Comparison of ENCODE assay signal across 27 mouse cellular contexts in genomic region chr4:151237501-151237900, GRCm38 (mm10).
DNase-seq lines count a peak whose midpoint lies in the region; ATAC-seq lines count a peak whose summit lies in the region.
"Had no signal": no experiment of that assay in that cellular context is flagged by ENCODE, and none has a peak within 500 bp of the region (broad histone marks: within the 10 kb centered on the region; RNA-seq: fewer than 3 reads in every experiment).

No protein-coding gene starts in this region.

- 7% methylated on average over 3 of the region's 3 CpGs for WGBS in kidney, embryonic 16.5 days

- H3K9ac ChIP-seq in kidney, embryonic 16.5 days (replicated peaks; ENCODE audit: low read length): no peak overlapping the region
- H3K9ac ChIP-seq: forebrain, embryonic 13.5 days; heart, embryonic 13.5 days; hindbrain, embryonic 14.5 days had no signal

- no peaks in the 10 kb centered on the region for H3K27me3 ChIP-seq in kidney, embryonic 16.5 days (ENCODE audit: insufficient read depth, low read length)
- H3K27me3 ChIP-seq: CH12.LX; forebrain, embryonic 13.5 days; Patski had no signal

- H3K4me3 ChIP-seq in kidney, embryonic 16.5 days (ENCODE audit: low read length): no peak overlapping the region
- H3K4me3 ChIP-seq: forebrain, embryonic 10.5 days; forebrain, embryonic 13.5 days; heart, adult 2 months; heart, embryonic 10.5 days; heart, embryonic 13.5 days had no signal

- 0 out of 2 replicates have a peak, but pooled peaks have one; percentile 42 for ATAC-seq in kidney, embryonic 16.5 days (ENCODE audit: low FRiP score, low TSS enrichment)
- ATAC-seq: forebrain, embryonic 13.5 days; forebrain, embryonic 16.5 days; hindbrain, postnatal 0 days; inflammation-experienced regulatory T-cells, adult 6 months; intestine, embryonic 16.5 days; Patski had no signal

- no peaks in the 10 kb centered on the region for H3K4me1 ChIP-seq in kidney, embryonic 16.5 days (ENCODE audit: insufficient read depth, low read length)
- H3K4me1 ChIP-seq: heart, embryonic 10.5 days; heart, embryonic 13.5 days had no signal

- H3K4me2 ChIP-seq in kidney, embryonic 16.5 days (replicated peaks; ENCODE audit: low read depth, low read length): no peak overlapping the region
- H3K4me2 ChIP-seq: forebrain, embryonic 13.5 days; heart, embryonic 13.5 days; hindbrain, embryonic 14.5 days had no signal

- no peak for DNase-seq in kidney, adult 11 months
- peak; percentile 57 for DNase-seq in adrenal gland, adult 8-10 months
- peak; percentile 27 for DNase-seq in adrenal gland, postnatal 25 days
- no peak for DNase-seq in spleen, adult 18-20 months
- no peak for DNase-seq in layer of hippocampus, adult 8-10 months (ENCODE audit: low spot score in 2 of 2)
- DNase-seq: B cell, adult 2 months; cerebellum, adult 18-20 months; cerebellum, adult 9-10 months; cerebellum, postnatal 14 days; gastrocnemius, postnatal 10 days; gastrocnemius, postnatal 36 days; heart, adult 2 months; heart, postnatal 14 days; heart, postnatal 4 days had no signal

- H3K9me3 ChIP-seq in kidney, embryonic 16.5 days (ENCODE audit: low read length): peaks cover 3% of the 10 kb centered on the region; the same call in 1 of the 2 replicates
- H3K9me3 ChIP-seq: heart, embryonic 10.5 days; heart, embryonic 13.5 days had no signal

- no peak overlapping the region for H3K27ac ChIP-seq in kidney, embryonic 16.5 days (ENCODE audit: low read length)
- H3K27ac ChIP-seq: forebrain, embryonic 10.5 days; forebrain, embryonic 13.5 days; heart, adult 2 months; heart, embryonic 10.5 days; heart, embryonic 13.5 days; hindbrain, embryonic 14.5 days; hindbrain, postnatal 0 days had no signal

- no peaks in the 10 kb centered on the region for H3K36me3 ChIP-seq in kidney, embryonic 16.5 days (ENCODE audit: insufficient read depth, low read length)
- H3K36me3 ChIP-seq: forebrain, embryonic 10.5 days; G1E; heart, embryonic 10.5 days; heart, embryonic 13.5 days had no signal

Comparison
In these comparisons a context has a peak if more than half of its experiments do, and no peak if none do; other contexts are left out.
1. DNase-seq: peak in adrenal gland, adult 8-10 months (single experiment) and adrenal gland, postnatal 25 days (single experiment); none in kidney, adult 11 months (single experiment), spleen, adult 18-20 months (0 of 2) and layer of hippocampus, adult 8-10 months (0 of 2).